Mouse (Mus musculus): ENCODE results near the gene Dync1i2. TPM values are rescaled to one million over a fixed set of nuclear protein-coding genes. Genes with fewer than 3 reads are reported as not detected.

Dync1i2 gene
- polyA plus RNA-seq, 1 experiment, result 46.5 TPM

- Histone ChIP-seq H3K4me1 (ENCODE audit: control insufficient read depth, insufficient read depth, low read length) (no peaks in the 10 kb centered on the region; the same call in 1 of the 2 replicates), H3K4me3 (ENCODE audit: control insufficient read depth, low read depth, low read length) (no peak overlapping the region), H3K27me3 (ENCODE audit: control insufficient read depth, insufficient read depth, low read length) (no peaks in the 10 kb centered on the region), H3K36me3 (ENCODE audit: control insufficient read depth, insufficient read depth, low read length) (no peaks in the 10 kb centered on the region), H3K27ac (ENCODE audit: control insufficient read depth, insufficient read depth, low read depth, low read length) (no peak overlapping the region)
- TF ChIP-seq POLR2A (IDR thresholded peaks at IDR 0.05; ENCODE audit: control insufficient read depth, low read depth, low read length) (no peak), CTCF (IDR thresholded peaks at IDR 0.05; ENCODE audit: control insufficient read depth, insufficient read depth, insufficient replicate concordance, low read depth, low read length) (no peak)
These were observed 19.2 kb upstream of the Dync1i2 start for GRCm38 (mm10) chr2:71192195-71192807.

- H3K36me3 ChIP-seq (ENCODE audit: control insufficient read depth, insufficient read depth, low read length), result no peaks in the 10 kb centered on the region
- H3K4me1 ChIP-seq (ENCODE audit: control insufficient read depth, insufficient read depth, low read length), result no peaks in the 10 kb centered on the region; the same call in 1 of the 2 replicates
- no peak overlapping the region for H3K27ac ChIP-seq (ENCODE audit: control insufficient read depth, insufficient read depth, low read depth, low read length)
These were observed 17.2 kb upstream of the Dync1i2 start for GRCm38 (mm10) chr2:71194137-71194960.

GRCm38 (mm10) chr2:71196947-71197346 lies 14.6 kb upstream of the Dync1i2 start:
- Histone ChIP-seq H3K4me3 (ENCODE audit: control insufficient read depth, low read depth, low read length) (no peak overlapping the region), H3K36me3 (ENCODE audit: control insufficient read depth, insufficient read depth, low read length) (no peaks in the 10 kb centered on the region), H3K27me3 (ENCODE audit: control insufficient read depth, insufficient read depth, low read length) (no peaks in the 10 kb centered on the region), H3K4me1 (ENCODE audit: control insufficient read depth, insufficient read depth, low read length) (no peaks in the 10 kb centered on the region; the same call in 1 of the 2 replicates), H3K27ac (ENCODE audit: control insufficient read depth, insufficient read depth, low read depth, low read length) (no peak overlapping the region)
- TF ChIP-seq POLR2A (IDR thresholded peaks at IDR 0.05; ENCODE audit: control insufficient read depth, low read depth, low read length) (no peak), CTCF (IDR thresholded peaks at IDR 0.05; ENCODE audit: control insufficient read depth, insufficient read depth, insufficient replicate concordance, low read depth, low read length) (no peak)

More at GRCm38 (mm10) chr2:71194137-71194960, 17.2 kb upstream of the Dync1i2 start:
- Histone ChIP-seq H3K4me3 (ENCODE audit: control insufficient read depth, low read depth, low read length) (no peak overlapping the region), H3K27me3 (ENCODE audit: control insufficient read depth, insufficient read depth, low read length) (no peaks in the 10 kb centered on the region)
- TF ChIP-seq POLR2A (IDR thresholded peaks at IDR 0.05; ENCODE audit: control insufficient read depth, low read depth, low read length) (no peak), CTCF (IDR thresholded peaks at IDR 0.05; ENCODE audit: control insufficient read depth, insufficient read depth, insufficient replicate concordance, low read depth, low read length) (no peak)

GRCm38 (mm10) chr2:71198907-71199306 lies 12.6 kb upstream of the Dync1i2 start:
- Histone ChIP-seq H3K4me1 (ENCODE audit: control insufficient read depth, insufficient read depth, low read length) (peaks cover 4% of the 10 kb centered on the region), H3K36me3 (ENCODE audit: control insufficient read depth, insufficient read depth, low read length) (no peaks in the 10 kb centered on the region), H3K4me3 (ENCODE audit: control insufficient read depth, low read depth, low read length) (no peak overlapping the region), H3K27me3 (ENCODE audit: control insufficient read depth, insufficient read depth, low read length) (no peaks in the 10 kb centered on the region), H3K27ac (ENCODE audit: control insufficient read depth, insufficient read depth, low read depth, low read length) (no peak overlapping the region)
- no peak for TF ChIP-seq POLR2A (IDR thresholded peaks at IDR 0.05; ENCODE audit: control insufficient read depth, low read depth, low read length)
- TF ChIP-seq CTCF (IDR thresholded peaks at IDR 0.05; ENCODE audit: control insufficient read depth, insufficient read depth, insufficient replicate concordance, low read depth, low read length), result no peak

GRCm38 (mm10) chr2:71200485-71200884 lies 11.0 kb upstream of the Dync1i2 start:
- TF ChIP-seq POLR2A (IDR thresholded peaks at IDR 0.05; ENCODE audit: control insufficient read depth, low read depth, low read length) (no peak), CTCF (IDR thresholded peaks at IDR 0.05; ENCODE audit: control insufficient read depth, insufficient read depth, insufficient replicate concordance, low read depth, low read length) (no peak)
- Histone ChIP-seq H3K36me3 (ENCODE audit: control insufficient read depth, insufficient read depth, low read length) (no peaks in the 10 kb centered on the region), H3K27me3 (ENCODE audit: control insufficient read depth, insufficient read depth, low read length) (no peaks in the 10 kb centered on the region), H3K27ac (ENCODE audit: control insufficient read depth, insufficient read depth, low read depth, low read length) (no peak overlapping the region), H3K4me3 (ENCODE audit: control insufficient read depth, low read depth, low read length) (no peak overlapping the region), H3K4me1 (ENCODE audit: control insufficient read depth, insufficient read depth, low read length) (peaks cover 4% of the 10 kb centered on the region)

- H3K4me1 ChIP-seq (ENCODE audit: control insufficient read depth, insufficient read depth, low read length), result peaks cover 4% of the 10 kb centered on the region
- no peaks in the 10 kb centered on the region for H3K36me3 ChIP-seq (ENCODE audit: control insufficient read depth, insufficient read depth, low read length)
- no peaks in the 10 kb centered on the region for H3K27me3 ChIP-seq (ENCODE audit: control insufficient read depth, insufficient read depth, low read length)
- no peak overlapping the region for H3K4me3 ChIP-seq (ENCODE audit: control insufficient read depth, low read depth, low read length)
- no peak overlapping the region for H3K27ac ChIP-seq (ENCODE audit: control insufficient read depth, insufficient read depth, low read depth, low read length)
- TF ChIP-seq POLR2A (IDR thresholded peaks at IDR 0.05; ENCODE audit: control insufficient read depth, low read depth, low read length) (no peak), CTCF (IDR thresholded peaks at IDR 0.05; ENCODE audit: control insufficient read depth, insufficient read depth, insufficient replicate concordance, low read depth, low read length) (no peak)
These were observed 9.6 kb upstream of the Dync1i2 start for GRCm38 (mm10) chr2:71201886-71202285.

GRCm38 (mm10) chr2:71203819-71204432 lies 7.6 kb upstream of the Dync1i2 start:
- Histone ChIP-seq H3K27me3 (ENCODE audit: control insufficient read depth, insufficient read depth, low read length) (no peaks in the 10 kb centered on the region), H3K27ac (ENCODE audit: control insufficient read depth, insufficient read depth, low read depth, low read length) (no peak overlapping the region), H3K4me3 (ENCODE audit: control insufficient read depth, low read depth, low read length) (peak overlapping the region; percentile 34), H3K4me1 (ENCODE audit: control insufficient read depth, insufficient read depth, low read length) (peaks cover 4% of the 10 kb centered on the region), H3K36me3 (ENCODE audit: control insufficient read depth, insufficient read depth, low read length) (no peaks in the 10 kb centered on the region)
- TF ChIP-seq CTCF (IDR thresholded peaks at IDR 0.05; ENCODE audit: control insufficient read depth, insufficient read depth, insufficient replicate concordance, low read depth, low read length) (no peak), POLR2A (IDR thresholded peaks at IDR 0.05; ENCODE audit: control insufficient read depth, low read depth, low read length) (no peak)
